In the genomic region with DNA sequence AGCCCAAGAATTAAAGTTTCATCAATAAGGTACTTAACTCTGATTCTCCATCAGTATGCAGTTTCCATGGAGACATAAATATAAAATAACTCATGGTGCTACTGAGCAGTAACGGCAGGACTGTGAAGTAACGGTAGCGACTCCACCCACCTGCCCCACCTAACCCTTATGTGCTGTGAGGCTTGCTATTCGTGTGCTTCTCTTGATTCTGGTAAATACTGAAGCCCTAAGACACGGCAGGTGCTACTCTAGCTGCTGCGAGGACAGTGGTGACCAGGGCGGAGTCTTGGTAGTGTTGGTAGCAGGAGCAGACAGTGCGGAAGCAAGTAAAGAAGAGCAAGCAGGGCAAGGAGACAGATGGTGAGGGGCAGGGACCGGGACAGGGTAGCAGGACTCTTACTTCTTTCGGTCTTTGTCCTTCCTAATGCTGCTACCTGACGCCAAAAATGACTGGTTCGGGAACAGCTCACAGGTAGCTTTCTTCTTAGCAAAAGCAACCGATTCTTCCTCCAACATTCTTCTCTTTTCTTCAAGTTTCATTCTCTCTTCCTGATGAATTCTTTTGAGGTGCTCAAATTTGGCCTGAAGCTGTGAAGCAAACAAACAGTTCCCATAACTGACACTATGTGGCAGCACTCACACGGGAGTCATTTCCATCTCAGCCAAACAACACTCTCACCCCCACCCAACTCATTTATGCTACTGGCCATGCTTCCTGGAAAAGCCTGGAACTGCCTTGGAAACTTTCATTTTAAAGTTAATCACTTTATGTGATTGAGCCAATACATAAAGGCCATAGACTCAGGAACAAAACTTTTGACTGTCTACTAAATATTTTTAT, we compare ENCODE assay signal across 8 mouse cellular contexts. TPM values are rescaled to one million over a fixed set of nuclear protein-coding genes. Genes with fewer than 3 reads are reported as not detected.
DNase-seq lines count a peak whose midpoint lies in the region; ATAC-seq and TF ChIP-seq lines count a peak whose summit lies in the region.

No protein-coding gene starts in this region.

- WGBS in thymus, adult 2 months: 79% methylated on average over 14 of the region's 14 CpGs
- WGBS in embryonic facial prominence, embryonic 11.5 days: 75% methylated on average over 14 of the region's 14 CpGs
- 67% methylated on average over 14 of the region's 14 CpGs for WGBS in intestine, postnatal 0 days
- 59% methylated on average over 14 of the region's 14 CpGs for WGBS in limb, embryonic 14.5 days

- no peaks in the 10 kb centered on the region for H3K27me3 ChIP-seq in thymus, adult 2 months (ENCODE audit: control insufficient read depth, insufficient read depth, low read length)
- H3K27me3 ChIP-seq in embryonic facial prominence, embryonic 11.5 days (ENCODE audit: control insufficient read depth, insufficient read depth, low read length): no peaks in the 10 kb centered on the region
- no peaks in the 10 kb centered on the region for H3K27me3 ChIP-seq in intestine, postnatal 0 days (replicated peaks; ENCODE audit: control insufficient read depth, insufficient read depth, low read length)
- H3K27me3 ChIP-seq in limb, embryonic 14.5 days (ENCODE audit: control insufficient read depth, insufficient read depth, low read length): no peaks in the 10 kb centered on the region

- no peak for TF ChIP-seq CTCF in thymus, adult 2 months (IDR thresholded peaks at IDR 0.05; ENCODE audit: borderline replicate concordance, control insufficient read depth, extremely low read depth, insufficient read depth, low read length, poor library complexity)
- peak; percentile 91 for TF ChIP-seq CTCF in intestine, postnatal 0 days (IDR thresholded peaks at IDR 0.05; ENCODE audit: low read depth)

- ATAC-seq in embryonic facial prominence, embryonic 11.5 days (replicated peaks; ENCODE audit: insufficient number of reproducible peaks, low FRiP score, low TSS enrichment, low read depth): no peak
- no peak for ATAC-seq in intestine, postnatal 0 days
- no peak for ATAC-seq in limb, embryonic 14.5 days (ENCODE audit: low FRiP score, low read depth)
- no peak for ATAC-seq in activated CD4-positive, CD25-positive, alpha-beta regulatory T cell, adult 4 months

- H3K27ac ChIP-seq in thymus, adult 2 months (ENCODE audit: control insufficient read depth, insufficient read depth, low read length): no peak overlapping the region
- no peak overlapping the region for H3K27ac ChIP-seq in embryonic facial prominence, embryonic 11.5 days (replicated peaks; ENCODE audit: low read depth, low read length)
- H3K27ac ChIP-seq in intestine, postnatal 0 days (ENCODE audit: low read depth, low read length): no peak overlapping the region
- H3K27ac ChIP-seq in limb, embryonic 14.5 days (replicated peaks; ENCODE audit: low read depth, low read length): no peak overlapping the region

- TF ChIP-seq POLR2A in thymus, adult 2 months (IDR thresholded peaks at IDR 0.05; ENCODE audit: control insufficient read depth, extremely low read depth, insufficient read depth, low read length, poor library complexity): no peak
- TF ChIP-seq POLR2A in limb, embryonic 14.5 days (IDR thresholded peaks at IDR 0.05; ENCODE audit: borderline replicate concordance, extremely low read depth, insufficient read depth, insufficient read length): no peak

- no peaks in the 10 kb centered on the region for H3K36me3 ChIP-seq in thymus, adult 2 months (ENCODE audit: control insufficient read depth, insufficient read depth, low read length)
- no peaks in the 10 kb centered on the region; the same call in 1 of the 2 replicates for H3K36me3 ChIP-seq in embryonic facial prominence, embryonic 11.5 days (replicated peaks; ENCODE audit: control insufficient read depth, insufficient read depth, low read depth, low read length)
- no peaks in the 10 kb centered on the region; the same call in 1 of the 2 replicates for H3K36me3 ChIP-seq in intestine, postnatal 0 days (ENCODE audit: control insufficient read depth, insufficient read depth)
- H3K36me3 ChIP-seq in limb, embryonic 14.5 days (ENCODE audit: control insufficient read depth, insufficient read depth, low read length): peaks cover 9% of the 10 kb centered on the region; the same call in 1 of the 2 replicates

- peak; percentile 13 for DNase-seq in thymus, adult 2 months
- DNase-seq in thymus, adult 18-20 months: no peak
- DNase-seq in adrenal gland, postnatal 25 days: peak; percentile 16
- DNase-seq in embryonic facial prominence, embryonic 11.5 days (ENCODE audit: low spot score): peak; percentile 68
- DNase-seq in limb, embryonic 14.5 days (ENCODE audit: low spot score): peak; percentile 52
- DNase-seq in retina, embryonic 14.5 days (ENCODE audit: low spot score): peak; percentile 73

- H3K4me1 ChIP-seq in thymus, adult 2 months (replicated peaks; ENCODE audit: control insufficient read depth, insufficient read depth, low read length): no peaks in the 10 kb centered on the region
- no peaks in the 10 kb centered on the region for H3K4me1 ChIP-seq in embryonic facial prominence, embryonic 11.5 days (ENCODE audit: control insufficient read depth, insufficient read depth, low read length)
- H3K4me1 ChIP-seq in intestine, postnatal 0 days (replicated peaks; ENCODE audit: control insufficient read depth, insufficient read depth, low read length): no peaks in the 10 kb centered on the region
- H3K4me1 ChIP-seq in limb, embryonic 14.5 days (ENCODE audit: control insufficient read depth, insufficient read depth, low read length): no peaks in the 10 kb centered on the region

- no peak overlapping the region for H3K9ac ChIP-seq in embryonic facial prominence, embryonic 11.5 days (replicated peaks; ENCODE audit: low read length)
- H3K9ac ChIP-seq in intestine, postnatal 0 days (ENCODE audit: low read depth, low read length): no peak overlapping the region
- H3K9ac ChIP-seq in limb, embryonic 14.5 days (ENCODE audit: low read depth, low read length, severe bottlenecking): no peak overlapping the region

- H3K9me3 ChIP-seq in embryonic facial prominence, embryonic 11.5 days (replicated peaks; ENCODE audit: control insufficient read depth, low read length): no peaks in the 10 kb centered on the region
- H3K9me3 ChIP-seq in intestine, postnatal 0 days (ENCODE audit: control insufficient read depth): no peaks in the 10 kb centered on the region
- H3K9me3 ChIP-seq in limb, embryonic 14.5 days (ENCODE audit: control insufficient read depth, low read length): no peaks in the 10 kb centered on the region

- no peak overlapping the region for H3K4me3 ChIP-seq in thymus, adult 2 months (ENCODE audit: control insufficient read depth, insufficient read depth, low read length)
- no peak overlapping the region for H3K4me3 ChIP-seq in embryonic facial prominence, embryonic 11.5 days (ENCODE audit: low read depth, low read length)
- H3K4me3 ChIP-seq in intestine, postnatal 0 days (ENCODE audit: low read depth, low read length): no peak overlapping the region
- no peak overlapping the region for H3K4me3 ChIP-seq in limb, embryonic 14.5 days (replicated peaks; ENCODE audit: low read length)

- H3K4me2 ChIP-seq in embryonic facial prominence, embryonic 11.5 days (ENCODE audit: low read depth, low read length): no peak overlapping the region
- H3K4me2 ChIP-seq in intestine, postnatal 0 days (replicated peaks; ENCODE audit: low read depth): no peak overlapping the region
- H3K4me2 ChIP-seq in limb, embryonic 14.5 days (replicated peaks; ENCODE audit: low read depth, low read length, severe bottlenecking): no peak overlapping the region

RNA-seq across cellular contexts. Expression of a gene that starts 55.3 kb away (rescaled TPM):
- 1.7 and 3.1 TPM in 2 replicates for polyA plus RNA-seq in thymus, adult 2 months (2012; rRNA removed)
- 47.4 and 67.0 TPM in 2 replicates for total RNA-seq in adrenal gland, postnatal 25 days (2021)
- polyA plus RNA-seq in embryonic facial prominence, embryonic 11.5 days (2014; fragmentation: Nextera tagmentation; extraction: Ambion mirVana): 49.4 and 50.5 TPM in 2 replicates
- 18.8 and 21.5 TPM in 2 replicates for polyA plus RNA-seq in intestine, postnatal 0 days (2015; fragmentation: Nextera tagmentation; extraction: Ambion mirVana)
- polyA plus RNA-seq in limb, embryonic 14.5 days (2012; rRNA removed): 37.7 and 40.1 TPM in 2 replicates
- 48.8 and 49.6 TPM in 2 replicates for polyA plus RNA-seq in limb, embryonic 14.5 days (2014; fragmentation: Nextera tagmentation; extraction: Ambion mirVana)
- 1 to 10 TPM; 2.9 to 3.1 TPM for polyA plus RNA-seq in activated CD4-positive, CD25-positive, alpha-beta regulatory T cell, adult 4 months (2017; shearing (Covaris generic))

RNA-seq across cellular contexts. Expression of a gene that starts 55.4 kb away (rescaled TPM):
- 2.4 and 2.6 TPM in 2 replicates for polyA plus RNA-seq in thymus, adult 2 months (2012; rRNA removed)
- 29.0 and 29.1 TPM in 2 replicates for total RNA-seq in adrenal gland, postnatal 25 days (2021)
- polyA plus RNA-seq in embryonic facial prominence, embryonic 11.5 days (2014; fragmentation: Nextera tagmentation; extraction: Ambion mirVana): 11.1 and 11.5 TPM in 2 replicates
- 3.7 and 4.2 TPM in 2 replicates for polyA plus RNA-seq in intestine, postnatal 0 days (2015; fragmentation: Nextera tagmentation; extraction: Ambion mirVana)
- 6.1 and 7.3 TPM in 2 replicates for polyA plus RNA-seq in limb, embryonic 14.5 days (2012; rRNA removed)
- 12.4 and 14.5 TPM in 2 replicates for polyA plus RNA-seq in limb, embryonic 14.5 days (2014; fragmentation: Nextera tagmentation; extraction: Ambion mirVana)
- polyA plus RNA-seq in activated CD4-positive, CD25-positive, alpha-beta regulatory T cell, adult 4 months (2017; shearing (Covaris generic)): under 1 TPM; 0.46 to 0.91 TPM

Comparison
In these comparisons a context has a peak if more than half of its experiments do, and no peak if none do; other contexts are left out.
1. DNase-seq: peak in thymus, adult 2 months (single experiment), adrenal gland, postnatal 25 days (single experiment), embryonic facial prominence, embryonic 11.5 days (single experiment), limb, embryonic 14.5 days (single experiment) and retina, embryonic 14.5 days (single experiment); none in thymus, adult 18-20 months (0 of 2).